Mouse (Mus musculus) bone marrow macrophage, adult 2 months (primary cell): ENCODE measurements at regions not wholly inside any gene's neighbourhood (a gene's known extent, or its start where the extent isn't known, plus 50 kb on each side); places are given as distances from the start of the nearest gene placed in this dataset.

ENCODE experiments used
- CTCF ChIP-seq: IDR thresholded peaks from 2 replicates; pipeline ENCODE4 v1.5.1; 2012; ENCODE audit warnings: low read depth, mild to moderate bottlenecking, low read length, moderate library complexity
- POLR2A ChIP-seq: IDR thresholded peaks from 2 replicates; pipeline ENCODE4 v1.6.1; 2012; ENCODE audit warnings: mild to moderate bottlenecking, low read depth, low read length, borderline replicate concordance

DNA sequence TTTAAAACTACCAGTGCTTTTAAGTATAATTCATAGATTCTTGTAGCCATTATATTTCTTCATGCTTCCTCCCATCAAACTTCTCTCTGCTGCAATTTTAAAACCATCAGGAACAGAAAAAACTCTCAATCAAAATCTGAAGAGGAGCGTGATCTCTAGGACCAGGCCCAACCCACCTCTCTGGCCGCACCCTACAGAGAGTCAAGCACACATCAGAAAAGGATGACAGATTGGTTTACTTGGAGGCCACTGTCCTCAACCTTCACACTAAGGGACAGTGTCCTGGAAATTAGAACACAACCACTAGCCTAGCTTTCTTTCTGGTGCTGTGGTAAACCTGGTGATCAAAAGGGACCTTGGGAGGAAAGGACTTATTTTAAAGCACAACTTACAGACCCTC is 342.7 kb upstream of the Map3k7 start:
- no peak for TF ChIP-seq CTCF
- no peak for TF ChIP-seq POLR2A
